Mouse (Mus musculus): ENCODE data around the gene Kpnb1. TPM values are rescaled to one million over a fixed set of nuclear protein-coding genes. Genes with fewer than 3 reads are reported as not detected.

The Kpnb1 gene
- polyA plus RNA-seq, 1 experiment from 2014 or later: 79.9 TPM

- 69% methylated on average over 9 of the region's 9 CpGs for WGBS
- no peaks in the 10 kb centered on the region for H3K9me3 ChIP-seq (ENCODE audit: control insufficient read depth, low read length)
- H3K27me3 ChIP-seq (replicated peaks; ENCODE audit: control insufficient read depth, insufficient read depth, low read length): peaks cover 29% of the 10 kb centered on the region
- DNase-seq (ENCODE audit: low spot score) (no peak), ATAC-seq (replicated peaks; ENCODE audit: low FRiP score, low TSS enrichment, low read depth) (no peak)
- peaks cover 22% of the 10 kb centered on the region; the same call in 1 of the 2 replicates for H3K36me3 ChIP-seq (ENCODE audit: control insufficient read depth, insufficient read depth, low read length)
- H3K9ac ChIP-seq (ENCODE audit: low read length): no peak overlapping the region
- no peak overlapping the region for H3K4me2 ChIP-seq (ENCODE audit: low read length)
- H3K4me3 ChIP-seq (ENCODE audit: low read depth, low read length): no peak overlapping the region
- H3K4me1 ChIP-seq (replicated peaks; ENCODE audit: control insufficient read depth, insufficient read depth, low read length): peaks cover 7% of the 10 kb centered on the region
- H3K27ac ChIP-seq (ENCODE audit: low read depth): no peak overlapping the region
Measured at GRCm38 (mm10) chr11:97143196-97143900, 44.3 kb downstream of the Kpnb1 start.

- ATAC-seq (replicated peaks; ENCODE audit: low FRiP score, low TSS enrichment, low read depth): no peak
Measured at GRCm38 (mm10) chr11:97142159-97142608, 45.5 kb downstream of the Kpnb1 start.

GRCm38 (mm10) chr11:97140811-97141210 lies 46.9 kb downstream of the Kpnb1 start:
- H3K4me1 ChIP-seq (replicated peaks; ENCODE audit: control insufficient read depth, insufficient read depth, low read length): peaks cover 7% of the 10 kb centered on the region; the same call in 1 of the 2 replicates
- H3K9me3 ChIP-seq (ENCODE audit: control insufficient read depth, low read length): no peaks in the 10 kb centered on the region
- peaks cover 39% of the 10 kb centered on the region for H3K27me3 ChIP-seq (replicated peaks; ENCODE audit: control insufficient read depth, insufficient read depth, low read length)
- no peak overlapping the region for H3K4me3 ChIP-seq (ENCODE audit: low read depth, low read length)
- H3K9ac ChIP-seq (ENCODE audit: low read length): no peak overlapping the region
- 0 out of 2 replicates have a peak, but pooled peaks cover 24% of the 10 kb centered on the region for H3K36me3 ChIP-seq (ENCODE audit: control insufficient read depth, insufficient read depth, low read length)
- no peak overlapping the region for H3K4me2 ChIP-seq (ENCODE audit: low read length)
- 75% methylated on average over 4 of the region's 4 CpGs for WGBS
- ATAC-seq (replicated peaks; ENCODE audit: low FRiP score, low TSS enrichment, low read depth): no peak
- H3K27ac ChIP-seq (ENCODE audit: low read depth): no peak overlapping the region
- no peak for DNase-seq (ENCODE audit: low spot score)

More at GRCm38 (mm10) chr11:97142159-97142608, 45.5 kb downstream of the Kpnb1 start:
- Histone ChIP-seq H3K4me1 (replicated peaks; ENCODE audit: control insufficient read depth, insufficient read depth, low read length) (peaks cover 7% of the 10 kb centered on the region), H3K4me2 (ENCODE audit: low read length) (no peak overlapping the region), H3K9me3 (ENCODE audit: control insufficient read depth, low read length) (no peaks in the 10 kb centered on the region), H3K27ac (ENCODE audit: low read depth) (no peak overlapping the region), H3K36me3 (ENCODE audit: control insufficient read depth, insufficient read depth, low read length) (peaks cover 22% of the 10 kb centered on the region; the same call in 1 of the 2 replicates), H3K27me3 (replicated peaks; ENCODE audit: control insufficient read depth, insufficient read depth, low read length) (peaks cover 37% of the 10 kb centered on the region), H3K9ac (ENCODE audit: low read length) (no peak overlapping the region), H3K4me3 (ENCODE audit: low read depth, low read length) (no peak overlapping the region)
- 70% methylated on average over 8 of the region's 8 CpGs for WGBS
- DNase-seq (ENCODE audit: low spot score): no peak

DNA sequence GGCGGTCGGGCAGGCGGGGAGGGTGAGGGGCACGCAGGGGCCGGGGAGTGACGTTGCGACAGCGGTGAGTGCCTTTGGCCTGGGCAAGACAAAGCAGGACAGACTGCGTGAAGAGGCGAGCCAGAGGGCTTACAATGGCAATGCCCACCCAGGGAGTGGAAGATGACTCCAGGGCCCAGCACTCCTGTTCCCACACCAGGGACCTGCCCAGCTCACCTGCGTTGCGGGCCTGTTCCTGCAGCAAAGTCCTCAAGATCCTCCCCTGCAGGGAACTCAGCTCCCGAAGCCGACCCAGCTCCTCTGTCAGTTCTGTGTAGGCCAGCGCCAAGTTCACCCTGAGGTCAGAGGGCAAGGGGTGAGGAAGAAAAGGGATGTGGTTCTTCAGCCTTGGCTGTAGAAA lies 48.4 kb downstream of the Kpnb1 start:
- no peak overlapping the region for H3K9ac ChIP-seq (ENCODE audit: low read length)
- no peak for DNase-seq (ENCODE audit: low spot score)
- peaks cover 7% of the 10 kb centered on the region; the same call in 1 of the 2 replicates for H3K4me1 ChIP-seq (replicated peaks; ENCODE audit: control insufficient read depth, insufficient read depth, low read length)
- 21% methylated on average over 15 of the region's 15 CpGs for WGBS
- no peak for ATAC-seq (replicated peaks; ENCODE audit: low FRiP score, low TSS enrichment, low read depth)
- 0 out of 2 replicates have a peak, but pooled peaks cover 24% of the 10 kb centered on the region for H3K36me3 ChIP-seq (ENCODE audit: control insufficient read depth, insufficient read depth, low read length)
- peak overlapping the region; percentile 24 for H3K4me3 ChIP-seq (ENCODE audit: low read depth, low read length)
- peaks cover 39% of the 10 kb centered on the region for H3K27me3 ChIP-seq (replicated peaks; ENCODE audit: control insufficient read depth, insufficient read depth, low read length)
- H3K9me3 ChIP-seq (ENCODE audit: control insufficient read depth, low read length): no peaks in the 10 kb centered on the region
- H3K27ac ChIP-seq (ENCODE audit: low read depth): no peak overlapping the region
- H3K4me2 ChIP-seq (ENCODE audit: low read length): peak overlapping the region; percentile 44

- Histone ChIP-seq H3K4me3 (ENCODE audit: low read depth, low read length) (peak overlapping the region; percentile 24), H3K27ac (ENCODE audit: low read depth) (no peak overlapping the region), H3K4me1 (replicated peaks; ENCODE audit: control insufficient read depth, insufficient read depth, low read length) (peaks cover 7% of the 10 kb centered on the region; the same call in 1 of the 2 replicates), H3K36me3 (ENCODE audit: control insufficient read depth, insufficient read depth, low read length) (0 out of 2 replicates have a peak, but pooled peaks cover 21% of the 10 kb centered on the region), H3K4me2 (ENCODE audit: low read length) (peak overlapping the region; percentile 44), H3K9me3 (ENCODE audit: control insufficient read depth, low read length) (no peaks in the 10 kb centered on the region), H3K27me3 (replicated peaks; ENCODE audit: control insufficient read depth, insufficient read depth, low read length) (peaks cover 39% of the 10 kb centered on the region), H3K9ac (ENCODE audit: low read length) (peak overlapping the region; percentile 8; the same call in 1 of the 2 replicates)
- WGBS: 17% methylated on average over 68 of the region's 69 CpGs
- ATAC-seq (replicated peaks; ENCODE audit: low FRiP score, low TSS enrichment, low read depth) (peak; percentile 37; the same call in 1 of the 2 replicates), DNase-seq (ENCODE audit: low spot score) (no peak)
Measured at GRCm38 (mm10) chr11:97138554-97139226, 49.0 kb downstream of the Kpnb1 start.

- ATAC-seq (replicated peaks; ENCODE audit: low FRiP score, low TSS enrichment, low read depth) (no peak), DNase-seq (ENCODE audit: low spot score) (no peak)
- H3K9me3 ChIP-seq (ENCODE audit: control insufficient read depth, low read length): no peaks in the 10 kb centered on the region
- H3K4me2 ChIP-seq (ENCODE audit: low read length): no peak overlapping the region
- no peaks in the 10 kb centered on the region for H3K4me1 ChIP-seq (replicated peaks; ENCODE audit: control insufficient read depth, insufficient read depth, low read length)
- no peak overlapping the region for H3K27ac ChIP-seq (ENCODE audit: low read depth)
- H3K27me3 ChIP-seq (replicated peaks; ENCODE audit: control insufficient read depth, insufficient read depth, low read length): peaks cover 12% of the 10 kb centered on the region; the same call in 1 of the 2 replicates
- WGBS: 49% methylated on average over 5 of the region's 5 CpGs
- H3K9ac ChIP-seq (ENCODE audit: low read length): no peak overlapping the region
- H3K36me3 ChIP-seq (ENCODE audit: control insufficient read depth, insufficient read depth, low read length): 0 out of 2 replicates have a peak, but pooled peaks cover 9% of the 10 kb centered on the region
- no peak overlapping the region for H3K4me3 ChIP-seq (ENCODE audit: low read depth, low read length)
Measured at GRCm38 (mm10) chr11:97133270-97133669, 54.4 kb downstream of the Kpnb1 start.

- H3K4me1 ChIP-seq (replicated peaks; ENCODE audit: control insufficient read depth, insufficient read depth, low read length): peaks cover 4% of the 10 kb centered on the region; the same call in 1 of the 2 replicates
- H3K4me3 ChIP-seq (ENCODE audit: low read depth, low read length): no peak overlapping the region
- DNase-seq (ENCODE audit: low spot score) (no peak), ATAC-seq (replicated peaks; ENCODE audit: low FRiP score, low TSS enrichment, low read depth) (no peak)
- no peak overlapping the region for H3K4me2 ChIP-seq (ENCODE audit: low read length)
- H3K27ac ChIP-seq (ENCODE audit: low read depth): no peak overlapping the region
- H3K36me3 ChIP-seq (ENCODE audit: control insufficient read depth, insufficient read depth, low read length): 0 out of 2 replicates have a peak, but pooled peaks cover 5% of the 10 kb centered on the region
- 13% methylated on average over 6 of the region's 6 CpGs for WGBS
- H3K9ac ChIP-seq (ENCODE audit: low read length): no peak overlapping the region
- H3K27me3 ChIP-seq (replicated peaks; ENCODE audit: control insufficient read depth, insufficient read depth, low read length): 0 out of 2 replicates have a peak, but pooled peaks cover 5% of the 10 kb centered on the region
- H3K9me3 ChIP-seq (ENCODE audit: control insufficient read depth, low read length): no peaks in the 10 kb centered on the region
Measured at GRCm38 (mm10) chr11:97132185-97132584, 55.5 kb downstream of the Kpnb1 start.

- Histone ChIP-seq H3K27me3 (replicated peaks; ENCODE audit: control insufficient read depth, insufficient read depth, low read length) (0 out of 2 replicates have a peak, but pooled peaks cover 3% of the 10 kb centered on the region), H3K36me3 (ENCODE audit: control insufficient read depth, insufficient read depth, low read length) (0 out of 2 replicates have a peak, but pooled peaks cover 2% of the 10 kb centered on the region), H3K4me1 (replicated peaks; ENCODE audit: control insufficient read depth, insufficient read depth, low read length) (peaks cover 4% of the 10 kb centered on the region; the same call in 1 of the 2 replicates), H3K9me3 (ENCODE audit: control insufficient read depth, low read length) (no peaks in the 10 kb centered on the region), H3K4me3 (ENCODE audit: low read depth, low read length) (no peak overlapping the region), H3K9ac (ENCODE audit: low read length) (no peak overlapping the region), H3K4me2 (ENCODE audit: low read length) (no peak overlapping the region), H3K27ac (ENCODE audit: low read depth) (no peak overlapping the region)
- DNase-seq (ENCODE audit: low spot score): no peak
- WGBS: 63% methylated on average over 2 of the region's 2 CpGs
- no peak for ATAC-seq (replicated peaks; ENCODE audit: low FRiP score, low TSS enrichment, low read depth)
Measured at GRCm38 (mm10) chr11:97131683-97132082, 56.0 kb downstream of the Kpnb1 start.

Measured in intestine, embryonic 14.5 days (tissue).